Mouse (Mus musculus) MEL (cell line): ENCODE data around the gene Jrkl.

Experiments used
- BHLHE40 ChIP-seq: IDR thresholded peaks from 2 replicates; pipeline ENCODE4 v1.6.1; 2012; ENCODE audit warnings: low read depth, mild to moderate bottlenecking, inconsistent platforms, low read length, improper control_type of control experiment, borderline replicate concordance
- CHD2 ChIP-seq: IDR thresholded peaks from 2 replicates; pipeline ENCODE4 v1.6.1; 2011; ENCODE audit warnings: low read length, improper control_type of control experiment
- CTCF ChIP-seq, 3 experiments: IDR thresholded peaks in 2 of 3; conservative IDR thresholded peaks in 1 of 3; 2 replicates each; pipeline ENCODE4 v1.5.1; 2011 to 2012; ENCODE audit warnings: low read length in 3 of 3, low read depth in 2 of 3, mild to moderate bottlenecking in 2 of 3, improper control_type of control experiment in 1 of 3, inconsistent platforms in 1 of 3, mixed read lengths in 1 of 3, moderate library complexity in 1 of 3; ENCODE audit not compliant: control insufficient read depth in 1 of 3, insufficient read depth in 1 of 3, poor library complexity in 1 of 3, severe bottlenecking in 1 of 3
- ETS1 ChIP-seq: IDR thresholded peaks from 2 replicates; pipeline ENCODE4 v1.6.1; 2012; ENCODE audit warnings: low read depth, mild to moderate bottlenecking, inconsistent platforms, low read length, improper control_type of control experiment, moderate library complexity
- GABPA ChIP-seq: IDR thresholded peaks from 2 replicates; pipeline ENCODE4 v1.6.1; 2012; ENCODE audit warnings: low read depth, mild to moderate bottlenecking, inconsistent platforms, low read length, improper control_type of control experiment, moderate library complexity
- MAZ ChIP-seq: IDR thresholded peaks from 2 replicates; pipeline ENCODE4 v1.6.1; 2012; ENCODE audit warnings: low read depth, mild to moderate bottlenecking, inconsistent platforms, low read length, improper control_type of control experiment
- NELFE ChIP-seq: IDR thresholded peaks from 2 replicates; pipeline ENCODE4 v1.6.1; 2011; ENCODE audit warnings: low read depth, low read length, improper control_type of control experiment
- POLR2A ChIP-seq, 2 experiments: IDR thresholded peaks; 2 replicates each; pipeline ENCODE4 v1.6.1; 2011 to 2012; ENCODE audit warnings: low read length in 2 of 2, mild to moderate bottlenecking in 2 of 2, control low read depth in 1 of 2, improper control_type of control experiment in 1 of 2, low read depth in 1 of 2, moderate library complexity in 1 of 2; ENCODE audit not compliant: control insufficient read depth in 1 of 2, insufficient read depth in 1 of 2, poor library complexity in 1 of 2
- POLR2AphosphoS2 ChIP-seq: IDR thresholded peaks from 2 replicates; pipeline ENCODE4 v1.6.1; 2011; ENCODE audit warnings: low read length, improper control_type of control experiment
- USF2 ChIP-seq, 2 experiments: IDR thresholded peaks; 2 replicates each; pipeline ENCODE4 v1.6.1; 2011 to 2012; ENCODE audit warnings: improper control_type of control experiment in 2 of 2, low read length in 2 of 2, borderline replicate concordance in 1 of 2, inconsistent platforms in 1 of 2, low read depth in 1 of 2, mild to moderate bottlenecking in 1 of 2; ENCODE audit not compliant: insufficient read depth in 1 of 2
- ZC3H11A ChIP-seq: IDR thresholded peaks from 2 replicates; pipeline ENCODE4 v1.6.1; 2012; ENCODE audit warnings: low read depth, mild to moderate bottlenecking, inconsistent platforms, low read length, improper control_type of control experiment
- ZKSCAN1 ChIP-seq: IDR thresholded peaks from 2 replicates; pipeline ENCODE4 v1.6.1; 2012; ENCODE audit warnings: low read depth, mild to moderate bottlenecking, inconsistent platforms, low read length, improper control_type of control experiment, moderate library complexity

GRCm38 (mm10) chr9:13273219-13273618 is 27.6 kb upstream of the Jrkl start:
- TF ChIP-seq BHLHE40 (no peak), GABPA (no peak), CHD2 (no peak), ETS1 (peak; percentile 87), MAZ (no peak), USF2 (IDR thresholded peaks at IDR 0.05; ENCODE audit: borderline replicate concordance in 1 of 2, insufficient read depth in 1 of 2, low read depth in 1 of 2, low read length in 2 of 2) (no peak), NELFE (no peak), POLR2A (IDR thresholded peaks at IDR 0.05; ENCODE audit: control insufficient read depth in 1 of 2, insufficient read depth in 1 of 2, low read depth in 1 of 2, low read length in 2 of 2, poor library complexity in 1 of 2) (no peak), CTCF (IDR thresholded peaks at IDR 0.05 in 2 of 3, conservative IDR thresholded peaks at IDR 0.05 in 1 of 3; ENCODE audit: control insufficient read depth in 1 of 3, insufficient read depth in 1 of 3, low read depth in 2 of 3, low read length in 3 of 3, poor library complexity in 1 of 3, severe bottlenecking in 1 of 3) (no peak), POLR2AphosphoS2 (no peak), ZC3H11A (no peak), ZKSCAN1 (no peak)
